Mouse (Mus musculus): ENCODE data around the gene Snorc. TPM values are rescaled to one million over a fixed set of nuclear protein-coding genes. Genes with fewer than 3 reads are reported as not detected.

The Snorc gene
- total and polyA plus RNA-seq, 3 experiments: not detected

DNA sequence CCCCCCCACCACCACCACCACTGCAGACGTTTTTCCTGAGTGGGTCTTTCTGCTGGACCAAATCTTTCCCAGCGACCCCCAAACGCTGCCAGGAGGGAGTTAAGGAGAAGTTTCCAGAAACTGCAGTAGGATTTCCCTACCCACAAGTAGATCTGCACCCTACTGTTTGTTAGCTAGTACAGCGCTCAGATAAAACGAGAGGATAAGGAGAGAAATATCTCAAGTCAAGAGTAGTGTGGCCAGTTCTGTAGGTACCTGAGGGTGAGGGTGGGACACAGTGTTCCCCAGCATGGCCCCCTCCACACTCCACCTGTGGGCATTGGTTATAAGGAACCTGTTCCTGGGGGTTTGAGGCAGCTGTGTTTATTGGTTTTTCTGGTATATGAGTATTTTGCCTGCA is 40.8 kb downstream of the Snorc start:
- in situ Hi-C loops (cut with MboI; ENCODE audit: low pct_ligation_motif_present, low pct_unique_long_range_greater_than_20kb, low sequenced_read_pairs): no loop called here
- Histone ChIP-seq H3K27me3 (replicated peaks) (peaks cover 6% of the 10 kb centered on the region), H3K27ac (ENCODE audit: insufficient read depth, low read depth) (no peak overlapping the region), H3K4me1 (ENCODE audit: control insufficient read depth in 1 of 2, insufficient read depth in 2 of 2) (peaks cover 0 to 8% of the 10 kb centered on the region in 2 experiments; a peak in 1 of 4 replicates), H3K4me2 (ENCODE audit: insufficient read depth, low read depth, poor library complexity, severe bottlenecking) (no peak overlapping the region), H3K4me3 (replicated peaks in 1 of 3; ENCODE audit: low read depth in 2 of 3, low read length in 2 of 3, poor library complexity in 1 of 3) (no peak overlapping the region), H3K36me3 (replicated peaks in 1 of 2; ENCODE audit: control insufficient read depth in 1 of 2, insufficient read depth in 1 of 2, low read length in 1 of 2) (no peaks in the 10 kb centered on the region), H3K9ac (ENCODE audit: insufficient read depth, low read depth) (no peak overlapping the region), H3K79me2 (replicated peaks; ENCODE audit: control insufficient read depth, extremely low read depth, insufficient read depth, poor library complexity, severe bottlenecking) (no peaks in the 10 kb centered on the region), H3K9me3 (replicated peaks; ENCODE audit: low read length) (peaks cover 16% of the 10 kb centered on the region)
- dilution Hi-C loops (cut with MboI; ENCODE audit: extremely low pct_ligation_motif_present, extremely low pct_unique_long_range_greater_than_20kb, low sequenced_read_pairs): no loop called here
- TF ChIP-seq NRF1 (IDR thresholded peaks at IDR 0.05; ENCODE audit: low read depth, low read length) (no peak), CHD2 (IDR thresholded peaks at IDR 0.05; ENCODE audit: low read length) (no peak), RAD21 (IDR thresholded peaks at IDR 0.05; ENCODE audit: low read depth, low read length) (no peak), MYC (IDR thresholded peaks at IDR 0.05; ENCODE audit: low read depth, low read length) (no peak), NELFE (IDR thresholded peaks at IDR 0.05; ENCODE audit: low read depth, low read length) (no peak), SIN3A (IDR thresholded peaks at IDR 0.05; ENCODE audit: low read length) (no peak), CTCF (conservative IDR thresholded peaks at IDR 0.05 in 1 of 2, IDR thresholded peaks at IDR 0.05 in 1 of 2; ENCODE audit: low read depth in 2 of 2, low read length in 2 of 2) (no peak), MAZ (IDR thresholded peaks at IDR 0.05; ENCODE audit: low read depth, low read length) (no peak)
- no peak for DNase-seq (ENCODE audit: extremely low read depth)

DNA sequence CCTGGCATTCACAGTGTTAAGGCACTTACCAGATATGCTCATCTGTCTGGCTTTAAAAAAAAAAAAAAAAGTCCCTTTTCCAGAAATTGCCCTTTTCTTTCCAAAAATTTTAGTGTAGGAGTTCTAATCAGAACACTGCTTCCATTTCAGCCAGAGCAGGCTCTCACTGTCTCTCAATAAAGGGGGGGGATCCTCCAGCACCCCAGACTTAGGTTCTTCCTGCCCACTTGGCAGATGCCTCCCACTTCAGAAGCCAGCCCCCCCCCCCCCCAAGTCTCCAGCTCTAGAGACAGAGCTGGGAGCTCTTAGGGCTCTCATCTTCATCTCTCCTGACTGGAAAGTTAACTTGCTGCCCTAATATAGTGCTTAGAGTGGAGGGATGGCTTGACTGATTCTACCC is 50.4 kb downstream of the Snorc start:
- DNase-seq (ENCODE audit: extremely low read depth): no peak
- Histone ChIP-seq H3K4me3 (replicated peaks in 1 of 3; ENCODE audit: low read depth in 2 of 3, low read length in 2 of 3, poor library complexity in 1 of 3) (no peak overlapping the region), H3K9me3 (replicated peaks; ENCODE audit: low read length) (peaks cover 6% of the 10 kb centered on the region), H3K4me1 (ENCODE audit: control insufficient read depth in 1 of 2, insufficient read depth in 2 of 2) (no peaks in the 10 kb centered on the region), H3K27ac (ENCODE audit: insufficient read depth, low read depth) (no peak overlapping the region), H3K4me2 (ENCODE audit: insufficient read depth, low read depth, poor library complexity, severe bottlenecking) (no peak overlapping the region), H3K27me3 (replicated peaks) (peaks cover 8% of the 10 kb centered on the region), H3K79me2 (replicated peaks; ENCODE audit: control insufficient read depth, extremely low read depth, insufficient read depth, poor library complexity, severe bottlenecking) (no peaks in the 10 kb centered on the region), H3K9ac (ENCODE audit: insufficient read depth, low read depth) (no peak overlapping the region), H3K36me3 (replicated peaks in 1 of 2; ENCODE audit: control insufficient read depth in 1 of 2, insufficient read depth in 1 of 2, low read length in 1 of 2) (no peaks in the 10 kb centered on the region)
- in situ Hi-C loops (cut with MboI; ENCODE audit: low pct_ligation_motif_present, low pct_unique_long_range_greater_than_20kb, low sequenced_read_pairs): no loop called here
- TF ChIP-seq IRF4 (IDR thresholded peaks at IDR 0.05; ENCODE audit: low read depth, low read length): no peak
- TF ChIP-seq JUND (conservative IDR thresholded peaks at IDR 0.05; ENCODE audit: low read depth, low read length): no peak
- TF ChIP-seq POLR2AphosphoS2 (IDR thresholded peaks at IDR 0.05; ENCODE audit: low read depth, low read length): no peak
- TF ChIP-seq MAX (IDR thresholded peaks at IDR 0.05; ENCODE audit: low read length): no peak
- no peak for TF ChIP-seq MEF2A (IDR thresholded peaks at IDR 0.05; ENCODE audit: borderline replicate concordance, low read depth, low read length)
- no peak for TF ChIP-seq ZKSCAN1 (IDR thresholded peaks at IDR 0.05; ENCODE audit: borderline replicate concordance, low read depth, low read length)
- no peak for TF ChIP-seq GABPA (IDR thresholded peaks at IDR 0.05; ENCODE audit: insufficient replicate concordance, low read depth, low read length)
- TF ChIP-seq MAFK (IDR thresholded peaks at IDR 0.05; ENCODE audit: insufficient replicate concordance, low read length): no peak
- no peak for TF ChIP-seq ETS1 (conservative IDR thresholded peaks at IDR 0.05; ENCODE audit: low read depth, low read length)
- TF ChIP-seq NRF1 (IDR thresholded peaks at IDR 0.05; ENCODE audit: low read depth, low read length): no peak
- no peak for TF ChIP-seq JUN (IDR thresholded peaks at IDR 0.05; ENCODE audit: insufficient read depth, low read depth, low read length)
- TF ChIP-seq TCF12 (IDR thresholded peaks at IDR 0.05; ENCODE audit: low read depth, low read length): no peak
- no peak for TF ChIP-seq ZNF384 (IDR thresholded peaks at IDR 0.05; ENCODE audit: low read depth, low read length)
- no peak for TF ChIP-seq ZC3H11A (IDR thresholded peaks at IDR 0.05; ENCODE audit: low read depth, low read length)
- TF ChIP-seq UBTF (IDR thresholded peaks at IDR 0.05; ENCODE audit: low read depth, low read length): no peak
- no peak for TF ChIP-seq MYC (IDR thresholded peaks at IDR 0.05; ENCODE audit: low read depth, low read length)
- TF ChIP-seq E2F4 (IDR thresholded peaks at IDR 0.05; ENCODE audit: insufficient replicate concordance, low read depth, low read length): no peak
- TF ChIP-seq USF2 (conservative IDR thresholded peaks at IDR 0.05; ENCODE audit: low read depth, low read length): no peak
- dilution Hi-C loops (cut with MboI; ENCODE audit: extremely low pct_ligation_motif_present, extremely low pct_unique_long_range_greater_than_20kb, low sequenced_read_pairs): no loop called here

Data from CH12.LX (cell line).